Mouse (Mus musculus): ENCODE results near the gene Sumf2.

- TF ChIP-seq CTCF (IDR thresholded peaks at IDR 0.05; ENCODE audit: low read depth, low read length) (no peak), POLR2A (IDR thresholded peaks at IDR 0.05; ENCODE audit: extremely low read depth, insufficient read depth, low read length) (no peak)
Measured at GRCm38 (mm10) chr5:129898449-129898848, 51.7 kb downstream of the Sumf2 start, which contains the start of gene Phkg1.
